Mouse (Mus musculus) liver, embryonic 14.5 days (tissue): ENCODE data around the gene Fgd3. TPM values are rescaled to one million over a fixed set of nuclear protein-coding genes. Genes with fewer than 3 reads are reported as not detected.

Experiments
- ATAC-seq: fragments of 200-750 bp; cut with Nextera tagmentation; 2 replicates; pipeline ENCODE4 v1.8.0; 2017; ENCODE audit warnings: moderate number of reproducible peaks, mild to moderate bottlenecking, moderate library complexity; ENCODE audit not compliant: insufficient read depth
- DNase-seq, 3 experiments: peaks; one replicate each; pipeline ENCODE4 v3.0.0-alpha.2; 2012 to 2013; ENCODE audit warnings: low read depth in 3 of 3, low spot score in 3 of 3
- H3K27ac ChIP-seq: fragments of 300-500 bp; sonication (generic); 2 replicates; pipeline ENCODE4 v1.5.1; 2014; ENCODE audit warnings: moderate library complexity, mild to moderate bottlenecking, control low read depth, inconsistent platforms
- H3K27me3 ChIP-seq: fragments of 300-500 bp; sonication (generic); 2 replicates; pipeline ENCODE4 v1.6.1; 2014; ENCODE audit warnings: mild to moderate bottlenecking, low read length, moderate library complexity; ENCODE audit not compliant: control insufficient read depth, insufficient read depth
- H3K36me3 ChIP-seq: fragments of 300-500 bp; sonication (generic); replicated peaks from 2 replicates; pipeline ENCODE4 v1.6.1; 2014; ENCODE audit warnings: low read depth; ENCODE audit not compliant: control insufficient read depth, insufficient read depth
- H3K4me1 ChIP-seq, 2 experiments: fragments of 200-500 bp in 1 of 2; fragments of 300-500 bp in 1 of 2; sonication (generic) in 1 of 2; replicated peaks; 2 replicates each; pipeline ENCODE4 v1.6.1; 2012 to 2014; ENCODE audit warnings: antibody characterized with exemption in 1 of 2, inconsistent platforms in 1 of 2, low read length in 1 of 2; ENCODE audit not compliant: control insufficient read depth in 2 of 2, insufficient read depth in 2 of 2
- H3K4me2 ChIP-seq: fragments of 300-500 bp; sonication (generic); 2 replicates; pipeline ENCODE4 v1.6.1; 2014; ENCODE audit warnings: low read depth, mild to moderate bottlenecking, control low read depth, moderate library complexity
- H3K4me3 ChIP-seq, 2 experiments: fragments of 200-500 bp in 1 of 2; fragments of 300-500 bp in 1 of 2; sonication (generic) in 1 of 2; 2 replicates each; pipeline ENCODE4 v1.5.1; 2012 to 2014; ENCODE audit warnings: low read depth in 2 of 2, low read length in 2 of 2, mild to moderate bottlenecking in 2 of 2, control low read depth in 1 of 2, inconsistent platforms in 1 of 2, moderate library complexity in 1 of 2; ENCODE audit not compliant: insufficient read depth in 1 of 2
- H3K9ac ChIP-seq: fragments of 300-500 bp; sonication (generic); replicated peaks from 2 replicates; pipeline ENCODE4 v1.6.1; 2014; ENCODE audit warnings: mild to moderate bottlenecking, control low read depth, moderate library complexity
- H3K9me3 ChIP-seq: fragments of 300-500 bp; sonication (generic); 2 replicates; pipeline ENCODE4 v1.6.1; 2016; ENCODE audit warnings: low read length, mixed read lengths; ENCODE audit not compliant: control insufficient read depth
- CTCF ChIP-seq: IDR thresholded peaks from 2 replicates; pipeline ENCODE4 v1.5.1; 2016; ENCODE audit warnings: antibody characterized with exemption, low read depth, control low read depth
- EP300 ChIP-seq: IDR thresholded peaks from 2 replicates; pipeline ENCODE4 v1.6.1; 2016; ENCODE audit warnings: antibody characterized with exemption, low read depth
- WGBS: fragments of 180-500 bp; shearing (Covaris S2); extraction: QIAGEN DNeasy Blood & Tissue Kit; methylation state at CpG from one replicate; pipeline ENCODE4 v1.1.7; 2014; ENCODE audit not compliant: insufficient replicate concordance; 5-methylcytosine and 5-hydroxymethylcytosine counted together
- polyA plus RNA-seq, 2 experiments: library from polyadenylated mRNA; depleted of rRNA in 1 of 2; stranded (reverse) in 1 of 2; unstranded in 1 of 2; fragments of >200 nt; fragmentation: Nextera tagmentation in 1 of 2; extraction: Ambion mirVana in 1 of 2; gene quantifications; 2 replicates each; pipeline versions ENCODE4 v1.2.1 to v1.2.3; 2012 to 2014

Gene Fgd3
- polyA plus RNA-seq, 2 experiments, result 0.11 to 0.64 TPM

- TF ChIP-seq EP300 (no peak), CTCF (no peak)
- WGBS, result 12% methylated on average over 12 of the region's 12 CpGs
- no peak overlapping the region for H3K9ac ChIP-seq
- DNase-seq (no peak), ATAC-seq (no peak)
- H3K4me3 ChIP-seq, result peak overlapping the region; percentile 22 to 43
- H3K4me1 ChIP-seq, result peaks cover 0 to 23% of the 10 kb centered on the region in 2 experiments
- H3K4me2 ChIP-seq, result peak overlapping the region; percentile 67
- H3K36me3 ChIP-seq, result no peaks in the 10 kb centered on the region
- H3K27ac ChIP-seq, result no peak overlapping the region
- no peaks in the 10 kb centered on the region for H3K9me3 ChIP-seq
- H3K27me3 ChIP-seq, result peaks cover 15% of the 10 kb centered on the region
Measured at GRCm38 (mm10) chr13:49247232-49247739, 72.8 kb downstream of the Fgd3 start.

- Histone ChIP-seq H3K27ac (no peak overlapping the region), H3K4me1 (peaks cover 0 to 27% of the 10 kb centered on the region in 2 experiments), H3K9ac (no peak overlapping the region), H3K4me3 (no peak overlapping the region), H3K36me3 (no peaks in the 10 kb centered on the region), H3K9me3 (no peaks in the 10 kb centered on the region), H3K27me3 (peaks cover 15% of the 10 kb centered on the region), H3K4me2 (no peak overlapping the region)
- DNase-seq (no peak), ATAC-seq (no peak)
- no peak for TF ChIP-seq EP300
- TF ChIP-seq CTCF, result no peak
- 63% methylated on average over 2 of the region's 2 CpGs for WGBS
Measured at GRCm38 (mm10) chr13:49246626-49247025, 73.5 kb downstream of the Fgd3 start.

GRCm38 (mm10) chr13:49246011-49246410, 74.1 kb downstream of the Fgd3 start:
- Histone ChIP-seq H3K36me3 (no peaks in the 10 kb centered on the region), H3K4me3 (no peak overlapping the region), H3K9me3 (no peaks in the 10 kb centered on the region), H3K27ac (no peak overlapping the region), H3K4me2 (no peak overlapping the region), H3K27me3 (peaks cover 15% of the 10 kb centered on the region), H3K9ac (no peak overlapping the region), H3K4me1 (peaks cover 0 to 27% of the 10 kb centered on the region in 2 experiments)
- no peak for DNase-seq
- no peak for ATAC-seq
- no peak for TF ChIP-seq CTCF
- WGBS, result 51% methylated on average over 3 of the region's 3 CpGs

- Histone ChIP-seq H3K9me3 (no peaks in the 10 kb centered on the region), H3K4me1 (peaks cover 0 to 25% of the 10 kb centered on the region in 2 experiments), H3K36me3 (no peaks in the 10 kb centered on the region), H3K4me2 (no peak overlapping the region), H3K27me3 (peaks cover 15% of the 10 kb centered on the region), H3K4me3 (no peak overlapping the region), H3K27ac (no peak overlapping the region), H3K9ac (no peak overlapping the region)
- DNase-seq (no peak), ATAC-seq (no peak)
- WGBS, result 55% methylated on average over 4 of the region's 4 CpGs
- TF ChIP-seq EP300 (no peak), CTCF (no peak)
Measured at GRCm38 (mm10) chr13:49245251-49245650, 74.9 kb downstream of the Fgd3 start.

GRCm38 (mm10) chr13:49243492-49243891, 76.6 kb downstream of the Fgd3 start:
- no peak overlapping the region for H3K27ac ChIP-seq
- TF ChIP-seq EP300 (no peak), CTCF (no peak)
- no peak overlapping the region for H3K4me3 ChIP-seq
- DNase-seq (no peak), ATAC-seq (no peak)
- H3K27me3 ChIP-seq, result peaks cover 15% of the 10 kb centered on the region
- H3K36me3 ChIP-seq, result no peaks in the 10 kb centered on the region
- no peaks in the 10 kb centered on the region for H3K9me3 ChIP-seq
- 35% methylated on average over 2 of the region's 2 CpGs for WGBS
- no peak overlapping the region for H3K4me2 ChIP-seq
- peaks cover 0 to 24% of the 10 kb centered on the region in 2 experiments for H3K4me1 ChIP-seq
- H3K9ac ChIP-seq, result no peak overlapping the region
